Mouse (Mus musculus) heart, postnatal 4 days (tissue): ENCODE results near the gene Entpd1. TPM values are rescaled to one million over a fixed set of nuclear protein-coding genes. Genes with fewer than 3 reads are reported as not detected.

Experiments
- DNase-seq: peaks from one replicate; pipeline ENCODE4 v3.0.0; 2021
- total RNA-seq, 2 experiments: library from RNA; stranded (reverse); gene quantifications; 2 replicates each; pipeline ENCODE4 v1.2.3; 2021

Gene Entpd1
- total RNA-seq, 2 experiments from 2014 or later = 32.3 to 33.3 TPM

GRCm38 (mm10) chr19:40630096-40630495, 17.9 kb downstream of the Entpd1 start:
- DNase-seq = peak; percentile 29

DNA sequence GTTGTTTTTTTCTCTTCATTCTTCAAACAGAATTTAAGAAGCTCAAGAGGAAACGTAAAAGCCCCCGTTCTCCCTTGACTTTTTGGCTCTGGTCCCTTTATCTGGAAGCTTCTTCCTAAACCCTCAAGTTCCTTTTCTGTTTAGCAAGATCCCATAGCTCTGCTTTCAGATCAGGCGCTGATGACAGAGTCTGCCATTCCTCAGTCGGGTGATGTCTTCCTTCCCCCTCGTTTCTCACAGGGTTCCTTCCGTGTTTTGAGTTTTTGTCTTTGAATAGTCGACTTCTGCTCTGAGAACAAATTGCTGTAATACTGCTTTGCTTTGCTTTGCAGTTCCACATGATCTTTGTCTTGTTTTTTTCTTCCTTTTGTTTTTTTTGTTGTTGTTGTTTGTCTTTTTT, 18.4 kb downstream of the Entpd1 start:
- no peak for DNase-seq

DNA sequence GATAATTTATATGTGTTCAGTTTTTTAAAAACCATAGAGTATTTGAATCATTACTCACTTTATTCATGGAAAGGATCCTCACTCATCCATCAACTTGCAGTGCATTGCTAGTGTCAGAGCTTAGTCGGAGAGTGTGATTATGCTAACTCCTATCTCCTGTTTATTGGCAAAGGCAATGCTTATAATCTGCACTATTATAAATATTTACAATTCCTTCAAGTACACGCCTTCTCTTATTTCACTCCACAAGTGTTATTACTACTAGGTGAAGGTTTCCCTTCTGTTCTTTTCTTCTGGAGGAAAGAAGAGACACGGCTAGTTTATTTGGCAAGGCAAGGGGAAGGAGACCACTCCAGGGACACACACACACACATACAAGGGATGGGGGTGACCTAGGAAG, 20.0 kb downstream of the Entpd1 start:
- no peak for DNase-seq

DNA sequence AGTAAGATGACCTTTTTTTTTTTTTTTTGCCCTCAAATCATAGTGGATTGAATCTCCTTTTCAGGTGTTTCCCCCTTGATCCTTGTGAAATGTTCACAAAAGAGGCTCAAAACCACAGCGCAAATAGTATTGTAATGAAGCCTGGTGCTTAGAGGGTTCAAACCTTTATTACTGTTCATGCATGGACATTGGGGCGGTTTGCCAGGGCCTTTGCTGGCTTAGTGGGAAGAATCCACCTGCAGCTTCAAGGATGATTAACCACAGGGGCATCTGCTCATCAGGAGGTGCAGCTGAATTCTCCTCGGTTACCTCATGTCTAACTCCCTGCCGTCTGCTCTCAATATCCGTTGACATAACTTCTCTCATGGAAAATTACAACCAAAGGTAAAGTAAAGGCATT, 20.5 kb downstream of the Entpd1 start:
- DNase-seq = no peak

- no peak for DNase-seq
Measured at GRCm38 (mm10) chr19:40633144-40633543, 21.0 kb downstream of the Entpd1 start.

DNA sequence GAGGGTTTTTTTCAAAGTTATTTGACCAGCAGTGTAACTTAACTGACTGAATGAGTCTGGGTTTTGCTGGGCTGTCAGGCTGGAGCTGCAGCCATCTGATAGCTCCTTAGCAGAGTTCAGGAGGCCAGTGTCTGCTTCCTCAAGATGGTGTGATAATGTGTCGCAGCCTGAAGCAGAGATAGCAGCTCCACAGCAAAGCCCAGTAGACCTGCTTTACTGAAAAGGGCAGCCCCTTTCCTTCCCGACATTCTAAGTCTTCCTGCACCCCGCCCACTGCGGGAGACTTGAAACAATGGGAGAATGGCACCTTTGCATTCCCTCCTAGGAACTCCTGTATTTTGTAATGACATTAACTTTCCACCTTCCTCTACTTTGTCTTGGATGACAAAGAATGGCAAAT, 24.9 kb downstream of the Entpd1 start:
- DNase-seq = peak; percentile 52

DNA sequence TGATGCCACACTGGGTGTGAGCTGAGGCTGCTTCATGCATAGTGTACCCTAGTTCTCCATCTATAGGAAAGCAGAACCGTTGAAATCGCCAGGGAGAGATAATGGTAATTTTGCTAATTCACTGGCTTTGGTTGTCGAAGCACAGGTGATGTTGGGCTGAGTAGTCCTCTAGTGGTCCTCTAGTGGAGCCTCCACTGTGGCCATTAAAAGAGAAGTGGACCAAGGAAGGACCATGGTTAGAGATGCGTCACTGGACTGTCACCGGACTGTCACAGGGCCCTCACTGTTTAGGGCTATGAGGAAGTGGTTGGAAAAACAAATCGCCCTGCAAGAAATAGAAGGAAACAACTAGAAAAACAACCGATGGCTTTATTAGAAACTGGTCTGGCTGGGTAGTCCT, 25.4 kb downstream of the Entpd1 start:
- no peak for DNase-seq

- DNase-seq = no peak
Measured at GRCm38 (mm10) chr19:40638582-40638981, 26.4 kb downstream of the Entpd1 start.

GRCm38 (mm10) chr19:40639729-40640304, 27.7 kb downstream of the Entpd1 start:
- no peak for DNase-seq

DNA sequence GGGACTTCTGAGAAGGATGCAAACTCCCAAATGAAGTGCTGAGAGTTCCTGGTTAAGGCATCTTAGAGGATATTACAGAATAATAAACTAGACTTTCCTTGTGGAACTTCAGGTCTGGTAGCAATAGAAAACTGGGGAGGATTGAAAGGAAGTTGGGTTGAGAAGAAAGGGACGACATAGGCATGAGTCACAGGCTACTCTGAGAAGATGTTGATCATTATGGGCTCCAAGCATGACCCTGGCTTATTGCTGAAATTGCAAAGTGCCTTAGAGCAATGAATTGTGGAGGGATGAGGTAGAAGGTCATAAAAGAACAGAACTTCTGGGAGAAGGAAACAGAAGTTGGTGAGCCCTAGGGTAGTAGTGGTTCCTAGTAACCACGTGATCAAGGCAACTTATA, 28.6 kb downstream of the Entpd1 start:
- no peak for DNase-seq

GRCm38 (mm10) chr19:40643846-40644245, 31.7 kb downstream of the Entpd1 start:
- DNase-seq = no peak

DNA sequence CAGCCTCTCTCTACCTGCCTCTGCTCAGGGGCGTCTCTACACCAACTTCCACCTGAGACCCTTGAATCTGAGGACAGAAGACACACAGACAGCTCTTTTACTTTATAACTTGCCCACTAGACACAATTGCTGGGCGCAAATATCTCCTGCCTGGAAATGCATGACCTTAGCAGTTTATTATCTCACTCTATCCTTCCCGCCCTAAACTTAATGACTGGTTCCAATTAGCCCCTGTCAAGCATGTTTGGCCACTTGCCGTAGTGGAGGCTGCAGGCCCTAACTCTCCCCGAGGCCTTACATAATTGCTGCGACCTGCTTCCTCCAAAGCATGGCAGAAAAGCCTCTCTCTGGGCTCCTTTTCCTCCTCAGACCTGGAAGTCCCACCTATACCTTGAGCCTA, 34.2 kb downstream of the Entpd1 start:
- DNase-seq = no peak

GRCm38 (mm10) chr19:40647319-40648158, 35.4 kb downstream of the Entpd1 start:
- no peak for DNase-seq

GRCm38 (mm10) chr19:40650090-40650489, 37.9 kb downstream of the Entpd1 start:
- no peak for DNase-seq

- no peak for DNase-seq
Measured at GRCm38 (mm10) chr19:40656207-40656606, 44.0 kb downstream of the Entpd1 start.

- no peak for DNase-seq
Measured at GRCm38 (mm10) chr19:40658281-40658680, 46.1 kb downstream of the Entpd1 start.

GRCm38 (mm10) chr19:40658935-40659334, 46.8 kb downstream of the Entpd1 start:
- no peak for DNase-seq

GRCm38 (mm10) chr19:40659651-40660478, 47.7 kb downstream of the Entpd1 start:
- DNase-seq = peak; percentile 30

GRCm38 (mm10) chr19:40660510-40660909, 48.3 kb downstream of the Entpd1 start:
- DNase-seq = no peak

DNA sequence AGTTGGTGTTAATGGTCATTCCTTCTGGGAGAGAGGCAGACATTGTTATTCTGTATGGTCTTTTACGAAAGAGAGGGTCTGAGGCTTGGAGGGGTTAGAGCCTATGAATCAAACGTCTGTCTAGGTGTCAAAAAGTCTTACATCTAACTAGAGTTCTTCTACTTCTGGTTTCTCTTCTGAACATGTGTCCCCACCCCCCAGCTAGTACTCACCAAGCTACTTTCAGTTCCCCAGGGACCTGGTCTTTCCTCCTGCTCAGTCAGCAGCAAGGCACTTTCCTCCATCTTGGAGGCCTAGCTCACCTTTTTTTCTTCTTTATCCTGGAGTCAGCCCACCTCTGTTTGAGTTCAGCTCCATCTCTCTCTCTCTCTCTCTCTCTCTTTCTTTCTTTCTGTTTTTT, 48.9 kb downstream of the Entpd1 start:
- DNase-seq = no peak

- DNase-seq = no peak
Measured at GRCm38 (mm10) chr19:40661874-40662273, 49.7 kb downstream of the Entpd1 start.

DNA sequence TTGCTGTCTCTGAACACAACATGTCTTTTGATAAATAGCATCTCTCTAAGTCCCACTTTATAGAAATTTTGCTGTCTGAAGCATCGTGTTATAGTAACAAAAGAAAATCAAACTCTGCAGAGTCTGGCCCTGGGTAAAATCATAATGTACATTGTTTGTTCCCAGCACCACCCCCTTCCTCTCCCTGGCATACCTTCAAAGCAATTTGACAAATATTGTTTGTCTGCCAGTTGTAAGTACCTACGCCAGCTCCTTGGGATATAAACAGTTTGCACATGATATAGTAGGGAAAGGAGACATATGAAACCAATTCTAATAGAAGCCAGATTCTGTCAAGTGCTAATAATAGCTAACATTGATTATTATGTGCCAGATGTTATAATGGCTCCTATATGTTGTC, 50.6 kb downstream of the Entpd1 start:
- DNase-seq = no peak

DNA sequence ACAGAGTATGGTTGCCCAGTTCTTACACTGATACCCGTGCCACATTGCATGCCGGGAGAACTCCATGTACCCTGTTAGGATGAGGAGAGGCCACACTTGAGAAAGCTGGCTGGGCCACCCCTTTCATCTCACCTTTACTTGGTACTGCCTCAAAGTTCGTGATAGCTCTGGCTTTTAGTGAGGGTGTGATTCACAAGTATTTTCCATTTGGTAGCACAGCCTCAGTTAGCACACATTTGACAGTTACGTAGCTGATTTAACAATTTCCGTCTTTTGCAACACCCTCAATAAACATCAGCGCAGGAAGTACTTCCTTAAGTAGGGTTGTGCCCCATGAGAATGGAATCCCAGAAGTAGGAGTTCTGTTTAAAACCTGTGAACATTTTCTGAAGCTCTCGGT, 53.6 kb downstream of the Entpd1 start:
- DNase-seq = no peak
